Mouse (Mus musculus) hematopoietic stem cell, adult 5-6 weeks (primary cell): ENCODE measurements around the gene Cd3eap. TPM values are rescaled to one million over a fixed set of nuclear protein-coding genes. Genes with fewer than 3 reads are reported as not detected.
A peak's percentile ranks its signal among the peaks of the same experiment; 100 is the strongest.

ENCODE experiments used
- ATAC-seq, 2 experiments: fragments of 125-278 bp in 1 of 2; replicated peaks in 1 of 2; 2 replicates each; pipeline ENCODE4 v1.8.0; 2016 to 2017; ENCODE audit warnings: inconsistent platforms in 2 of 2, mild to moderate bottlenecking in 2 of 2, moderate number of reproducible peaks in 2 of 2, low read depth in 1 of 2, moderate TSS enrichment in 1 of 2; ENCODE audit not compliant: low FRiP score in 2 of 2, poor library complexity in 2 of 2, severe bottlenecking in 2 of 2, insufficient read depth in 1 of 2, low TSS enrichment in 1 of 2
- total RNA-seq: library from RNA; stranded (forward); fragments of 172-1452, 232-1000 nt; gene quantifications from 2 replicates; pipeline ENCODE4 v1.2.3, GENCODE M21; 2017

Gene Cd3eap
- 20.9 and 23.6 TPM in 2 replicates for total RNA-seq

GRCm38 (mm10) chr7:19359299-19359891 is at the start of gene Cd3eap, which contains the start of gene Ppp1r13l:
Gene Cd3eap, minus strand, starts transcription at chr7:19359483.
Gene Ppp1r13l, plus strand, starts transcription at chr7:19359749.
- peak; percentile 58 to 68 for ATAC-seq

DNA sequence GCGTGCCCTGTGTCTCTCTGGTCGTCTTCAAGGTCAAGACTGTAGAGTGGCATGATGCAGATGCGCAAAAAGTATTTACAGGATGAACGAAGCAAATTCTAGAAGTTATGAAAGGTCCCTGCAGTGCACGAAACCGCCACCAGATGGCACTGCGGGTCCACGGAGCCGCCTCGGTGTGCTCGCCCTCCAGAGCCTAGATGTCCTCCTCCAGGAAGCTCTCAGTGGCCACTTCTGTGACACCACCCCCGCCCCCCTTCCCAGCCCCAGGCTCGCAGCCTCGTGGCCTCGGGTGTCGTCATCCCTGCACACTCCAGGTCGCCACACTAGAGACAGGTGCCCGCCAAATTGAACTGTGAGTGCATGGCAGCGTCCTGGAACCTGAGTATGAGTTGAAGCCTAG is 46.1 kb upstream of the Cd3eap start:
- peak; percentile 86 for ATAC-seq

DNA sequence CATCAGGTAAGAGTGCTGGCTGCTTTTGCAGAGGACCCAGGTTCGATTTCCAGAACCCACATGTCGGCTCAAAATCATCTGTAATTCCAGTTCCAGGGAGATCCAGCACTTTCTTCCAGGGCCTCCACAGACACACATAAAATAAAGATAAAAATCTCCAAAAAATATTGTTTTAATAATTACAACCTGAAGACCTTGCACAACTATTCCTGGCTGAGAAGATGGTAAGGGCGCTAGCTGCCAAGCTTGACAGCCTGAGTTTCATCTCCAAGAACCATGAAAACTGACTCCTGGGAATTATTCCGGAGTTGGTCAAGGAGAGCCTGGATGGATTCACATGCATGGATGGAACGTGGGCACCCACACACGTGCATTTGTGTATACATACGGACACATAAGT is 45.2 kb upstream of the Cd3eap start, which contains the start of gene Ckm:
Gene Ckm (plus strand): TSS at position 301 of the 400 bp plus-strand sequence.
- ATAC-seq = no peak

DNA sequence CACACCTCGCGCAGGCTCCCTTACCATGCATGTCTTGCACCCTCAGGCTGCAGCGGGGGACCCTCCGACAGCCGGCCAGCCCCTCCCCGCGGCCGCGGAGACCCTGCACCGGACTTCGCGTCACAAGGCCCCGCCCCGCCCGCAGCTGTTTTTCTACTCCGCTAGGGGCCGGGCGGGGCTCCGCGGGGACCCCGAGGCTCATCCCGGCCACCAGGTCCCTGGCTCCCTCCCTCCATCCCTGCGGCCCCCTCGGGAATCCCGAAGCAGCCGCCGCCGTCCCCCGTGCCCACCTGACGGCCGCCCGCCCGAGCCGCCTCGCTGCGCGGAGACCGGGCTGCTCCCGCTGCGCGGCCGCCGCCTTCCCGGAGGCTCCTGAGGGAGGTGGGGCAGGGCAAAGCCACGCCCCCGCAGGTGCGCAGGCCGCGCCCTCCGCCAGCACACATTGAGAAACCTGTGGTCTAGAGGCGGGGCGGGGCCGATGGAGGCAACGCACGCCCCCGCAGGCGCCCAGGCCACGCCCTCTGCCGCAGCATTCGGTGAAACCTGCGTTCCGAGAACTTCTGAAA is 44.5 kb upstream of the Cd3eap start, which contains the start of gene Klc3:
Gene Klc3 (minus strand): TSS at position 374 of the 566 bp plus-strand sequence.
- peak; percentile 39 to 54; a peak in 2 of 4 replicates for ATAC-seq

DNA sequence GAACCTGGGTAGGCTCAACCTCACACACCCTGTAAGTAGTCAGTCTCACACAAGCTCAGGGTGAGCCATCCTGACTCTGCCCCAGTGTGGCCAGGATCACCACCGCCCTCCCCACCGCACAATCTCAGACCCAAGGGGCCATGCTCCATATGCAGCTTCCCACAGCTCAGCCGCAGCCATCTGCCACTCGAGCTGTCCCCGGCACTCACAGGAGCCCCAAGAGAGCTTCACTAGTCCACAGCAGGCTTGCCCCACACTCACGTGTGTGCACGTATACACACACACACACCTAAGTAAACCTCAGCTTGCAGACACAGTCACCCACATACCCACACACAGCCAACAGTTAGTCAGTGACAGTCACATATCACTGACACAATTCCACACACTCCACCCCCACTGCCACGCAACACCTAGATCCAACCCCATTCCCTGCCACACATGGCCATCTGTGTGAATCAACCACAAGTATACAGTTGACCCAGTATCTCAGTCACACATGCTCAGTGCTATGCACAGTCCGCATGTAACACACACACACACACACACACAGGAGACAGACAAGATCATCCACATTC is 43.3 kb upstream of the Cd3eap start:
- ATAC-seq = no peak

DNA sequence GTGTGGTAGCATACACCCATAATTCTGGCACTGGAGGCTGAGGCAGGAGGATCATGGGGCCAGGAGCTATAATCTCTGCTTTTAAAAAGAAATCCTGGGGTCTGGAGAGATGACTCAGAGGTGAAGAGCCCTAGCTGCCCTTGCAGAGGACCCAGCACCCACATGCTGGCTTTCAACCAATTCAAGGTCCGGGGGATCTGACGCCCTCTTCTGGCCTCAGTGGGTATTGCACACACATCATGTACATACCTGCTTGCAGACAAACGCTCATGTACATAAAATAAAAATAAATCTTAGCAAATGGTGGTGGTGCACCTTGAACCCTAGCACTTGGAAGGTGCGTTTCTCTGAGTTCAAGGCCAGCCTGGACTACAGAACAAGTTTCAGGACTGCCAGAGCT is 41.7 kb upstream of the Cd3eap start:
- no peak for ATAC-seq

DNA sequence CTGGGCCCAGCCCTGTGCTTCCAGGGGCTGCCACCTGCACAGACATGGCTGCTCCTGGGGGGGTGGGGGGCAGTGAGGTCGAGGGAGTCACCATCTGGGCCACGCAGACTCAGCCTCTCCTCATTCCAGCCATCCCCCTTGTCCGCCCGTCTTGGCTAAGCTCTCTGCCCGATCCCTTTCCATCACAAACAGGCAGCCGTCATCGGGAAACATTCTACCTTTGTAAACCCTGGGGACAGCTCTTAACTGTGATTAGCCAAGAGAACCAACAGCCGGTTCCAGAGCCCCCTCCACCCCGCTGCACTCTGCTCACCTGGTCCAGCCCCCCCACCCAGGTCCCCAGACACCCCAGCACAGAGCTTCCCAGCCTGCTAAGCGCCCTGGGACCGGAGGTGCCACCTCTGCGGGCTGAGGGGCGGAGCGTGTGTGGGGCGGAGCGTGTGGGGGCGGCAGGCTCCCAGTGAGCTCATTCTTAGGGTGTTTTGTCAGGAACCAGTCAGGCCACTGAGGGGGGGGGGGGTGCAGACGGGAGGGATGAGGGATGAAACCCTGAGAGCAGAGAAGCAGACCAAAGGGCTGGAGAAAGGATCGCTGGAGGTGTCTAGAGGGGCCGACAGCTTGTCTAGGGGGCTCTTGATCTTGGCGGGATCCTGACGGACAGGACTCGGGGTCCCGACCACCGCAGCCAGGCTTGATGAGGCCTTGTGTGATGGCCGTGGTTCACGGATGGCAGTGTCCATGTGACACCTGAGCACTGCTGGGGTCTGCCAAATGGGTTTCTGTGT is 40.4 kb upstream of the Cd3eap start:
- peak; percentile 72 to 76 for ATAC-seq

DNA sequence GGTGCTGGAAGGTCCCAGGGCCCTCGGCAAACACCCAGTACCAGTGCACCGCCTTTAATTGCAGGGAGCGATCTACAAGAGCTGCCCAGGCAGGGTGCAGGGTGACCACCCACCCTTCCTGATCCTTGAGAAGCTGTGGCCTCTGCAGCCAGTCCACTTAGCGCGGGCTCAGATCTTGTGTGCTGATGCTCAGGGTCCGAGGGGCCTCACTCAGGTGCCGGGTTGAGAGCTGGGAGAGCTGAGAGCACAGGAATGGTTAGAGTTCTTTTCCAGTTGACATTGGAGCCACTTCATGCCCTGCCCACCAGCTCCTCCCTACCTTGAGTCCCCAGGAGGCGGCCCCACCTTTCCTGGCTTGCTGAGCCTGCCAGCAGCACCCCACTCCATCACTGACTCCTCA is 35.2 kb upstream of the Cd3eap start:
- no peak for ATAC-seq

DNA sequence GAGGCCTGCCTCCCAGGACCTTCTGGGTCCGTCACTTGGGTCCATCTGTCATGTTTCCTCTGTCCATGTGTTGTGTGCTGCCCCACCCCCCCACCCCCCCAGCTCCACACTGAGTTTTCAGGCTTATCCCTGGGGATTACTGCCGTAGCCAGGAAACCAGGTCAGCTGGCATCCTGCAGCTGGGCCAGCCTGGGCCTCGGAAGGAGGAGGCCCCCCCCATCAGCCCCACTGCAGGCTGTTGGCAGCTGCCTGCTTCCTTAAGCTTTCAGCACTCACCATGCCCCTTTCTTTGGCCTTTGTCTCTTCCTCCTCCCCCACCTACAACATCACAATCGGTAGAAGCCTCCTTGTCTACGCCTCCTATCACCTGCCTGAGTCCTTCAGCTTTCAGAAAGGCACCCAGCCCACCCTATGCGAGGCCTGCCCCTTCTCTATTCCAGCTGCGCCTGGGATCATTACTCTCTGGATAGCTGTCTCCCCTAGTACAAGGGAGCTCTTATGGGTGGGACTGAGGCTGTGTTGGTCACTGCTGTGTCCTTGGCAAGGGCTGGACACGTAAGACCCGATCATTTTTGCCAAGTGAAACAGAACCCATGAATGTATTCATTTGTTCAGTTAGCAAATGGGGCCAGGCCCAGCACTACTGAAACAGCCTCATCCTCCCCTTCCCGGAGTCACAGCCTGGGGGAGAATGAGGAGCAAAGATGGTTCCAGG is 29.6 kb upstream of the Cd3eap start:
- no peak for ATAC-seq

GRCm38 (mm10) chr7:19383708-19384107 is 24.4 kb upstream of the Cd3eap start:
- no peak for ATAC-seq

DNA sequence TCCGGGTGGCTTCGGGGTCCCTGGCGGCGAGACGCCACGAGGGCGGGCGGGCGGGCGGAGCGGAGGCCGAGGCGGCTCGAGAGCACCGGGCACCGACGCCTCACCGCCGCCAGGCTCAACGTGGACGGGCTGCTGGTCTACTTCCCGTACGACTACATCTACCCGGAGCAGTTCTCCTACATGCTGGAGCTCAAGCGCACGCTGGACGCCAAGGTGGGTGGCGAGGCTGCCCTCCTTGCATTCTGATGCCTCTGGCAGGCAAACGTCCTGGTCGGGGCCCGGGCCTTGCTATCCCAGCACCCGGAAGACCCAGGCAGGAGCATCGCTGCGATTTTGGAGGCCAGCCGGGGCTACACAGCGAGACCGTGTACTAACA is 22.9 kb upstream of the Cd3eap start:
- peak; percentile 18 to 58; a peak in 2 of 4 replicates for ATAC-seq

- peak; percentile 97 to 100 for ATAC-seq
Observed at GRCm38 (mm10) chr7:19381377-19382165, 22.3 kb upstream of the Cd3eap start, which contains the start of gene Ercc2. Gene Ercc2, plus strand, starts transcription at chr7:19382010.

GRCm38 (mm10) chr7:19378049-19378448 is 18.8 kb upstream of the Cd3eap start:
- no peak for ATAC-seq

GRCm38 (mm10) chr7:19376019-19376418 is 16.7 kb upstream of the Cd3eap start:
- no peak for ATAC-seq

DNA sequence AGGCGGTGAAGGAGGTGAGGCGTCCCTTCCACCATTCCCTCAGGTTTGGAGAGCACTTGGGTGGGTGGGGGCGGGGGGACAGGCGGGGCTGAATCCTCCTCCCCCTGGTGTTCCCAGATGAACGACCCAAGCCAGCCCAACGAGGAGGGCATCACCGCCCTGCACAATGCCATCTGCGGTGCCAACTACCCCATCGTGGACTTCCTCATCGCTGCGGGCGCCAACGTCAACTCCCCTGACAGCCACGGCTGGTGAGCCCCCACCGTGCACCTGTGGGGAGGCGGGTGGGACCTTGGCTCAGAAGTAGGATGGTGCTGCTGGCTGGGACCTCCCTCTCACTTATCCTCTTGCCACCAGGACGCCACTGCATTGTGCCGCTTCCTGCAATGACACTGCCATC is 16.1 kb upstream of the Cd3eap start:
- no peak for ATAC-seq

GRCm38 (mm10) chr7:19373367-19373766 is 14.1 kb upstream of the Cd3eap start:
- no peak for ATAC-seq
